Mouse (Mus musculus) heart, adult 2 months (tissue): ENCODE data around the gene Rnf114.

Experiments used
- CTCF ChIP-seq: fragments of 200-600 bp; IDR thresholded peaks from 2 replicates; pipeline ENCODE4 v1.8.1; 2022; ENCODE audit warnings: antibody characterized with exemption, mild to moderate bottlenecking, moderate library complexity
- EP300 ChIP-seq: fragments of 200-500 bp; IDR thresholded peaks from 2 replicates; pipeline ENCODE4 v1.6.1; 2011; ENCODE audit warnings: low read depth, low read length, control low read depth; ENCODE audit not compliant: insufficient read depth
- POLR2A ChIP-seq: fragments of 200-500 bp; IDR thresholded peaks from 2 replicates; pipeline ENCODE4 v1.6.1; 2011; ENCODE audit warnings: mild to moderate bottlenecking, low read depth, low read length, control low read depth; ENCODE audit not compliant: insufficient read depth

- TF ChIP-seq CTCF, result no peak
- no peak for TF ChIP-seq POLR2A
- no peak for TF ChIP-seq EP300
Measured at GRCm38 (mm10) chr2:167482681-167483080, 9.8 kb upstream of the Rnf114 start.
